Mouse (Mus musculus) spleen, adult 2 months (tissue): ENCODE measurements around the gene H2afx.

Source experiments
- CTCF ChIP-seq: fragments of 200-500 bp; IDR thresholded peaks from 2 replicates; pipeline ENCODE4 v1.5.1; 2011; ENCODE audit warnings: mild to moderate bottlenecking, inconsistent platforms; ENCODE audit not compliant: insufficient read depth, insufficient read length, insufficient replicate concordance; ENCODE audit errors: extremely low read depth
- POLR2A ChIP-seq: fragments of 200-500 bp; IDR thresholded peaks from 2 replicates; pipeline ENCODE4 v1.6.1; 2011; ENCODE audit warnings: low read depth, low read length, inconsistent platforms

DNA sequence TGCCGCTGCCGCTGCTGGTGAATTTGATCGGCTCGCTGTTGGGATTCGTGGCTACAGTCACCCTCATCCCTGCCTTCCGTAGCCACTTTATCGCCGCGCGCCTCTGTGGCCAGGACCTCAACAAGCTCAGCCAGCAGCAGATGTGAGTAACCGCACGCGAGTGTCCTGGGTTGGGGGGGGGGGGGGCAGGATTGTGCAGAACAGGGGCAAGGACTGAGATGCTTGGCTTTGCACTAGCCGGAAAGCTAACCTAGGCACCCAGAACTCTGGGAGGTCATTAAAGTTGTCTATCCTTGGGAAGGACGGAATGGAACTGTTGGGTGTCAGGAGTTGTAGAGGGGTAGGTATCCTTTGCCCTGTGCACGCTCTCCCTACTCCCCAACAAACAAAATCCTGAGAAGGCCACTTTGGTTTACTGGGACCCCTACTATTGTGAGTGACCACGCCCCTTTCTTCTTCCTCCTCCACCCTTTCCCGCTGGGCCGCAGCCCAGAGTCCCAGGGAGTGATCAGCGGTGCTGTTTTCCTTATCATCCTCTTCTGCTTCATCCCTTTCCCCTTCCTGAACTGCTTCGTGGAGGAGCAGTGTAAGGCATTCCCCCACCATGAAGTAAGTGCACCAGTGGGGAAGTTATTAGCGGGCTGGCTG lies 7.3 kb upstream of the H2afx start:
- TF ChIP-seq CTCF (no peak), POLR2A (no peak)
